Mouse (Mus musculus) embryonic facial prominence, embryonic 14.5 days (tissue): ENCODE measurements around the gene Adamts15. TPM values are rescaled to one million over a fixed set of nuclear protein-coding genes. Genes with fewer than 3 reads are reported as not detected.

Experiments used
- ATAC-seq: fragments of 200-750 bp; cut with Nextera tagmentation; 2 replicates; pipeline ENCODE4 v1.8.0; 2017; ENCODE audit warnings: low read depth, moderate number of reproducible peaks, moderate TSS enrichment
- DNase-seq: peaks from one replicate; pipeline ENCODE4 v3.0.0-alpha.2; 2015; ENCODE audit warnings: low spot score
- H3K27ac ChIP-seq: fragments of 300-500 bp; sonication (generic); replicated peaks from 2 replicates; pipeline ENCODE4 v1.5.1; 2014; ENCODE audit warnings: low read depth, mild to moderate bottlenecking, low read length, moderate library complexity
- H3K27me3 ChIP-seq: fragments of 300-500 bp; sonication (generic); replicated peaks from 2 replicates; pipeline ENCODE4 v1.6.1; 2014; ENCODE audit warnings: low read length; ENCODE audit not compliant: control insufficient read depth, insufficient read depth
- H3K36me3 ChIP-seq: fragments of 300-500 bp; sonication (generic); 2 replicates; pipeline ENCODE4 v1.6.1; 2014; ENCODE audit warnings: low read length, mixed read lengths; ENCODE audit not compliant: control insufficient read depth, insufficient read depth
- H3K4me1 ChIP-seq: fragments of 300-500 bp; sonication (generic); 2 replicates; pipeline ENCODE4 v1.6.1; 2014; ENCODE audit warnings: antibody characterized with exemption, low read length; ENCODE audit not compliant: control insufficient read depth, insufficient read depth
- H3K4me2 ChIP-seq: fragments of 300-500 bp; sonication (generic); 2 replicates; pipeline ENCODE4 v1.6.1; 2014; ENCODE audit warnings: low read depth, mild to moderate bottlenecking, low read length, moderate library complexity, mixed read lengths
- H3K4me3 ChIP-seq: fragments of 300-500 bp; sonication (generic); 2 replicates; pipeline ENCODE4 v1.5.1; 2014; ENCODE audit warnings: low read depth, mild to moderate bottlenecking, low read length
- H3K9ac ChIP-seq: fragments of 300-500 bp; sonication (generic); 2 replicates; pipeline ENCODE4 v1.6.1; 2014; ENCODE audit warnings: low read depth, mild to moderate bottlenecking, low read length, moderate library complexity, mixed read lengths
- H3K9me3 ChIP-seq: fragments of 300-500 bp; sonication (generic); 2 replicates; pipeline ENCODE4 v1.6.1; 2016; ENCODE audit warnings: low read length; ENCODE audit not compliant: control insufficient read depth
- WGBS: fragments of 180-500 bp; shearing (Covaris S2); extraction: QIAGEN DNeasy Blood & Tissue Kit; methylation state at CpG from one replicate; pipeline ENCODE4 v1.1.7; 2014; 5-methylcytosine and 5-hydroxymethylcytosine counted together
- polyA plus RNA-seq: library from polyadenylated mRNA; unstranded; fragments of >200 nt; fragmentation: Nextera tagmentation; extraction: Ambion mirVana; gene quantifications from 2 replicates; pipeline ENCODE4 v1.2.1, GENCODE M21; 2014

Gene Adamts15
- polyA plus RNA-seq, 1 experiment from 2014 or later, result 18.9 TPM

DNA sequence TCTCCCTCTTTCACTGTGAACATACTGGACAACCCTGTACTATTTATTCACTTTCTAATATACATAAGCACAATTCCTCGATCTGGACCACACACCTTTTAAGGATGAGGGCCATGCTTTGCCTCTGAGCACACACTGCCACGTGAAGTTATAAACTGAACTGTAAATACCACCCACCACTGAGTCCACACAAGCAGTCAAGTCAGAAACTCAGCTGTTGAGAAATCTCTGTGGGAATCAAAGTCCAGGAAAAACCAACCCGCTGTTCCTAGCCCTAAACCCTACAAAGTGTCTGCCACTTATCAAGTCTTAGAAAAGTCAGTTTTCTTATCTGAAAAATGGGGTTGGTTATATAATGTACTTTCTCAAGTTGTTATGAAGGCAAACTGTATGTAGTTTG lies 36.0 kb downstream of the Adamts15 start:
- no peaks in the 10 kb centered on the region for H3K27me3 ChIP-seq
- no peaks in the 10 kb centered on the region for H3K9me3 ChIP-seq
- H3K36me3 ChIP-seq, result no peaks in the 10 kb centered on the region
- DNase-seq (no peak), ATAC-seq (no peak)
- no peak overlapping the region for H3K4me2 ChIP-seq
- no peaks in the 10 kb centered on the region for H3K4me1 ChIP-seq
- no peak overlapping the region for H3K9ac ChIP-seq
- no peak overlapping the region for H3K4me3 ChIP-seq
- WGBS, result 81% methylated on average over 3 of the region's 3 CpGs
- no peak overlapping the region for H3K27ac ChIP-seq

DNA sequence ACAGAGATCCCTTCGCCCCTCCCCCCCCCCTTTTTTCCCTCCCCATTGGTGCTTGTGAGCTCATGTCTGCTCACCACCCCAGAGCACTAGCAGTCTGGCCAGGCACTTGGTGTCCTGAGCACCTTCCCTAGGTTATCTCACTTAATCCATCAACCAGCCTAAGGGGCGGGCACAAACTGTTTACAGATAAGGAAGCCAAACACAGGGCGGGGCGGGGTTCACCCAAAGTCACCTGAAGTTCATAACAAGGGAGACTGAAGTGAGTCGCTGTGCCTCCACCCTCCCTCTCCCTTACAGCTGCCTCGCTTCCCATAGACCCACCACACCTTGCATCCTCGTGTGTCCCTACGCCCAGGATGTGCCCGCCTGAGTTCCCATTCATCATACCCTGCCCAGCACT lies 41.7 kb downstream of the Adamts15 start:
- Histone ChIP-seq H3K9ac (no peak overlapping the region), H3K4me3 (no peak overlapping the region), H3K4me2 (no peak overlapping the region), H3K4me1 (no peaks in the 10 kb centered on the region), H3K27ac (no peak overlapping the region), H3K9me3 (no peaks in the 10 kb centered on the region), H3K27me3 (no peaks in the 10 kb centered on the region), H3K36me3 (no peaks in the 10 kb centered on the region)
- DNase-seq (no peak), ATAC-seq (no peak)
- 87% methylated on average over 9 of the region's 9 CpGs for WGBS

DNA sequence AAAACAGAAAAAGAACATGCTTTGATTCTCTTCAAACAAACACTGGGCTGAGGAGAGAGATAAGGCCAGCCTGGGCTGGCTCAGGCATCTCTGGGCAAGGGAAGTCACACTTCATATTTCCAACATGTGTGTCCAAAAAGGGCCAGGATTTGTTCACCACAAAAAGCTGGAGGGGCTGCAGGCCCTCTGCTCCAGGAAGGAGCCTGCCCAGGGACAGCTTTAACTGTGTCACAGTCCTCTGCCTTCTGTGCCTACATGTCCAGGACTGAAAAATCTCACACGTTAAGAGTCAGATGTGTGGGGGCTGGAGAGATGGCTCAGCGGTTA lies 42.3 kb downstream of the Adamts15 start:
- no peaks in the 10 kb centered on the region for H3K27me3 ChIP-seq
- no peak overlapping the region for H3K4me3 ChIP-seq
- H3K4me2 ChIP-seq, result no peak overlapping the region
- no peak for ATAC-seq
- H3K9ac ChIP-seq, result no peak overlapping the region
- no peaks in the 10 kb centered on the region for H3K36me3 ChIP-seq
- 82% methylated on average over 2 of the region's 2 CpGs for WGBS
- H3K27ac ChIP-seq, result no peak overlapping the region
- H3K9me3 ChIP-seq, result 0 out of 2 replicates have a peak, but pooled peaks cover 4% of the 10 kb centered on the region
- no peak for DNase-seq
- no peaks in the 10 kb centered on the region for H3K4me1 ChIP-seq

DNA sequence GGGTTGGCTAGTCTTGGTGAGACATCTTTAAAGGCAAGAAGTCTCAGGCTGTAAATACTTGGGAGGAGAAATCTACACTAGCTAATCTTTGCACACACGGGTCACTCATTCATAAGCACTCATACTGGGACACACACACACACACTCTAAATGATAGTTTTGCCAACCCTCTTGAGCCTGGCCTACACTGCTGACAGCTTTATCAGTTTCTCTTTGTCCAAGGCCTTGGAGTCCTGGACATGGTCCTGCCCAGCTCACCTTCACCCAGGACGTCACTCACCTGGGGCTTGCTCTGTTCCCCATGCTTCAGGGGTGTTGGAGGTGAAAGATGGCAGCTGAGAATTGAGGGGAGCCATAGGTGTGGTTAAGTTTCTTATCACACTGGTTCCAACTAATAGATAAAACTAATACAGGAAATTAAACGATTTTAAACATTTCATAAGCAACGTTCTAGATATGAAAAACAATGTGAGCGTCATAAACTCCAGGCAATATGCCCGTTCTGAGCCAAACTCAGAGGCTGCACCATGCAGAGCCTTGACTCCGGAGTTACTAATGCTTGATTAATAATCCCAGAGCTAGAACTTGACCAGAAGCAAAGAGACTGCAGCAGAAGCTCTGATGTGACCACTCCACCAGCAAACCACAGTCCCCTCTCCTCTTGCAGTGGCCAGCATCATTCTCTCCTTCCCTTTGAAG lies 42.9 kb downstream of the Adamts15 start:
- H3K4me1 ChIP-seq, result no peaks in the 10 kb centered on the region
- DNase-seq (no peak), ATAC-seq (no peak)
- 0 out of 2 replicates have a peak, but pooled peaks cover 4% of the 10 kb centered on the region for H3K9me3 ChIP-seq
- H3K27ac ChIP-seq, result no peak overlapping the region
- no peaks in the 10 kb centered on the region for H3K36me3 ChIP-seq
- WGBS, result 82% methylated on average over 7 of the region's 7 CpGs
- H3K4me2 ChIP-seq, result no peak overlapping the region
- no peaks in the 10 kb centered on the region for H3K27me3 ChIP-seq
- H3K9ac ChIP-seq, result no peak overlapping the region
- H3K4me3 ChIP-seq, result no peak overlapping the region

DNA sequence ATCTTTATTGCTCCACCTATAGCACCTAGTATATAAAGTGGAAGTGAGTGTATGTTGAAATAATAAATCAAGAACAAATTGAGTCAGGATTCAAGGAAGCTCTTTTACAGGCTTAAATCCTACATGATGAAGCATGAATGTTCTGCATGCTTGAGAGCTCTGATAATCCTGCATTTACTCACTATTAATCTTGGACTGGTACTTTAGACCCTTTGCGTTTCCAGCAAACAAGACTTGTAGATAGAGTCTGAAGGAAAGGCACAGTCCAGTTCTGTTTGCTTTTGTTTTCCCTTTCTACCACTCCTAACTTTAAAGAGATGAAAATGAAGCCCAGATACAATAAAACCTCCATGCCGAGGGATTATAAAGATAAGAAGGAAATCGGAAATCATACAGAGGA lies 45.7 kb downstream of the Adamts15 start:
- no peaks in the 10 kb centered on the region for H3K4me1 ChIP-seq
- H3K36me3 ChIP-seq, result no peaks in the 10 kb centered on the region
- WGBS, result 65% methylated on average over 3 of the region's 3 CpGs
- H3K4me3 ChIP-seq, result no peak overlapping the region
- no peak overlapping the region for H3K9ac ChIP-seq
- H3K4me2 ChIP-seq, result no peak overlapping the region
- H3K27ac ChIP-seq, result no peak overlapping the region
- H3K9me3 ChIP-seq, result 0 out of 2 replicates have a peak, but pooled peaks cover 4% of the 10 kb centered on the region
- ATAC-seq (no peak), DNase-seq (no peak)
- H3K27me3 ChIP-seq, result no peaks in the 10 kb centered on the region

DNA sequence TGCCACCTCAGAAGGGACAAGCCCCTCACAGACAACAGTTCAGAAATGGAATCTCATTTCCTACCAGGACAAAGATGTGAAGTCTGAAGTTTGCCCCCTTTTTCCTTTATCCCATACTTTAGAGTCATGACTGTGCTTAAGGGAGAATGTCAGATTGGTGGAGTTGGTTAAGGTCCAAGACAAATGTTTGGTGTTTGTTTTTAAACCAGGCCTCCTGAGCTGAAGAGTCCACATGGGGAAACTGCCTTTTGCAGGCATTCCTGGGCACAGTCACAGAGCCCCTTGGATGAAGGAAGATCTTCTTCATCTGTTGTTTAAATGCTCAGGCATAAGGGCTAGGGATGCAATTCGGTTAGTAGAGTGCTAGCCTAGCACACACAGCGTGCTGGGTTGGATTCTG lies 66.4 kb downstream of the Adamts15 start:
- Histone ChIP-seq H3K9ac (no peak overlapping the region), H3K36me3 (no peaks in the 10 kb centered on the region), H3K4me1 (no peaks in the 10 kb centered on the region), H3K27me3 (no peaks in the 10 kb centered on the region), H3K9me3 (no peaks in the 10 kb centered on the region), H3K4me2 (no peak overlapping the region), H3K27ac (no peak overlapping the region), H3K4me3 (no peak overlapping the region)
- 79% methylated on average over 2 of the region's 2 CpGs for WGBS
- ATAC-seq (no peak), DNase-seq (no peak)

DNA sequence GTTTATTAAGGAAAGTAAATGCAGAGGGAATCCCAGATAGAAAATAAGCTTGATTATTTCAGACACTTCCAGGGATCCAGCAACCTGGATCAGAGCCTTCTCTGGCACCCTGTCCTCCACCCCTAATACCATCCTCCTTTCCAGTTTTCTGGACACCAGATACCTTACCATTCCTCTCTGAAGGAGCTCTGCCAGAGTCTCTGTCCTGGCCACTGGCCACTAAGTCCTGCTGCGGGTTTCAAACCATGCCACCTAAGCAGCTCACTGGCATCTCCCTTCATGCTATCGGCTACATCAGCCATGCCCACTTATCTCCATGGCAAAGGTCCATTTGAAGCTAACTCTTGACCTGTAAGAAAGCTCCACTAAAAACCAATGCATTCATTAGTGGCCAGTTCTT lies 70.4 kb downstream of the Adamts15 start:
- H3K27ac ChIP-seq, result no peak overlapping the region
- H3K4me2 ChIP-seq, result no peak overlapping the region
- no peak overlapping the region for H3K4me3 ChIP-seq
- ATAC-seq, result no peak
- no peaks in the 10 kb centered on the region for H3K9me3 ChIP-seq
- H3K9ac ChIP-seq, result no peak overlapping the region
- H3K4me1 ChIP-seq, result no peaks in the 10 kb centered on the region
- WGBS, result 79% methylated on average over 2 of the region's 2 CpGs
- DNase-seq, result no peak
- no peaks in the 10 kb centered on the region for H3K27me3 ChIP-seq
- H3K36me3 ChIP-seq, result no peaks in the 10 kb centered on the region

DNA sequence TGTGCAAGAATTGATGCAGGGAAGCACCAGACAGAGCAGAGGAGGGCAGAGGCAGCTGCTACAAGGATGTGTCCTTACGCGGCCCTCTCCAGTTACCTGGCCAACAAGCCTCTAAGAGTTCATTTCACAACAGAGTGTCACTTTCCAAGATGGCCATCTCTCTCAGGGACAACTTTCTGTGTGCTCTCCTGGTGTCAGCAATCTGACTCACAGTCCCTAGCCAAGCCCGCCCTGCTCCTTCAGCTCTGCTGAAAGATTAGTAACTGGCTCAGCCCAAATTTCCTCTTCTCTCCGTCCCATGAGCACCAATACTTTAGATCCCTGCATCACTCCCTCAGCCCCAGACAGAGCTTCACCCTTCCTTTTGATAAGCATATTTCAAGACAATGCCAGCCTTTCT lies 72.3 kb downstream of the Adamts15 start:
- H3K4me3 ChIP-seq, result no peak overlapping the region
- H3K27me3 ChIP-seq, result no peaks in the 10 kb centered on the region
- peaks cover 10% of the 10 kb centered on the region for H3K4me1 ChIP-seq
- H3K36me3 ChIP-seq, result no peaks in the 10 kb centered on the region
- no peaks in the 10 kb centered on the region for H3K9me3 ChIP-seq
- H3K9ac ChIP-seq, result no peak overlapping the region
- DNase-seq, result no peak
- H3K4me2 ChIP-seq, result no peak overlapping the region
- 78% methylated on average over 4 of the region's 4 CpGs for WGBS
- H3K27ac ChIP-seq, result no peak overlapping the region
- ATAC-seq, result no peak

DNA sequence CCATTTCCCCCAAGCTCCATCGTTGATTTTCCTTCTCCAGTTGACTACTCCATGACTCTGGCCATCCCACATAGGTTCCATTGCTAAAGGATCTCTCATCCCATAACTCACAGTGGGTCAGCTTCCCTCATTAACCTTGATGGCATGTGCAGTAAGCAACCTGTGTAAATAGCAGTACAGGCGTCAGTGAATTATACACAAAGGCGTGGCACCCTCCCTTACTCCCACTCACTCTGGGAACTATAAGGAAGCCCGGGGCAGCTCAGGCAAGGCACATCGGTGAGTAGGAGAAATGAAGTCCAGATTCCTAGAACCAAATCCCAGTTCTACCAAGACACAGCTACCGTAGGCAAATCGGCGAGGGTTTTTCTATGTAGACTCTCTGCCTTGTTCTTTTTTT lies 72.8 kb downstream of the Adamts15 start:
- 89% methylated on average over 8 of the region's 8 CpGs for WGBS

More for the DNA sequence above, 72.8 kb downstream of the Adamts15 start:
- Histone ChIP-seq H3K9me3 (no peaks in the 10 kb centered on the region), H3K4me1 (peaks cover 11% of the 10 kb centered on the region), H3K36me3 (no peaks in the 10 kb centered on the region), H3K27me3 (no peaks in the 10 kb centered on the region), H3K4me3 (no peak overlapping the region), H3K4me2 (no peak overlapping the region), H3K27ac (no peak overlapping the region), H3K9ac (no peak overlapping the region)
- ATAC-seq, result no peak
- DNase-seq, result no peak
